Mouse (Mus musculus) T-helper 1 cell (primary cell): ENCODE data around the gene St3gal4.

Experiments used
- in situ Hi-C: fragments of 300-600 bp; cut with MboI, MseI; formaldehyde crosslinking; loops from one replicate; pipeline ENCODE4 v1.15.1; 2025; ENCODE audit warnings: high pct_unique_total_duplicates

Gene St3gal4

DNA sequence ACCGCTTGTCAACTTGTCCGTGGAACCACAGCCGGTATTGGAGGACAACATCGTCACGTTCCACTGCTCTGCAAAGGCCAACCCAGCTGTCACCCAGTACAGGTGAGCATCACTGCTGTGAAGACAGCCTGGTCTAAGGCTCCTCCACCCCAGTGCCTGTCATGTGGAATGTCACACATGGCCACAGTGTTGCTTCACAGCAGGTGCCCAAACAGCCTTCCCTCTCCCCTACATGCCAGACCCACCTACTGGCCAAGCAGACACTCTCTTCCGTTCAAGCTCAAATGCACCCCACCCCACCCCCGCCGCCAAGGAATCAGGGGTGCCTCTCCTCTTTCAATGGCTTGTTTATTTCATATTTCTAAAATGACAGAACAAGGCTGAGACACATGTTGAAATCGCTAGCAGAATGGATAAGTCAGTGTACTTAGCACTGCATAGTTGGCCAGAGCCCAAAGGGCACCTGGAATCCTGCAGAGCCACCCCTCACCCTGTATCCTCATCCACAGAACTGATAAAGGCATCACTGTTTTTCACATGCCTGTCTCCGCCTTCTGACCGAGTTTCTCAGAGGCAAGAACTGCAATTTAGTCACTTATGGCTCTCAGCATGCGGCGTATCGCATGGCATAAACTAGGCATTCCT lies 111.2 kb downstream of the St3gal4 start:
- in situ Hi-C loops = no loop called here

- in situ Hi-C loops = no loop called here
These were observed 115.0 kb downstream of the St3gal4 start for GRCm38 (mm10) chr9:35004113-35004512.

DNA sequence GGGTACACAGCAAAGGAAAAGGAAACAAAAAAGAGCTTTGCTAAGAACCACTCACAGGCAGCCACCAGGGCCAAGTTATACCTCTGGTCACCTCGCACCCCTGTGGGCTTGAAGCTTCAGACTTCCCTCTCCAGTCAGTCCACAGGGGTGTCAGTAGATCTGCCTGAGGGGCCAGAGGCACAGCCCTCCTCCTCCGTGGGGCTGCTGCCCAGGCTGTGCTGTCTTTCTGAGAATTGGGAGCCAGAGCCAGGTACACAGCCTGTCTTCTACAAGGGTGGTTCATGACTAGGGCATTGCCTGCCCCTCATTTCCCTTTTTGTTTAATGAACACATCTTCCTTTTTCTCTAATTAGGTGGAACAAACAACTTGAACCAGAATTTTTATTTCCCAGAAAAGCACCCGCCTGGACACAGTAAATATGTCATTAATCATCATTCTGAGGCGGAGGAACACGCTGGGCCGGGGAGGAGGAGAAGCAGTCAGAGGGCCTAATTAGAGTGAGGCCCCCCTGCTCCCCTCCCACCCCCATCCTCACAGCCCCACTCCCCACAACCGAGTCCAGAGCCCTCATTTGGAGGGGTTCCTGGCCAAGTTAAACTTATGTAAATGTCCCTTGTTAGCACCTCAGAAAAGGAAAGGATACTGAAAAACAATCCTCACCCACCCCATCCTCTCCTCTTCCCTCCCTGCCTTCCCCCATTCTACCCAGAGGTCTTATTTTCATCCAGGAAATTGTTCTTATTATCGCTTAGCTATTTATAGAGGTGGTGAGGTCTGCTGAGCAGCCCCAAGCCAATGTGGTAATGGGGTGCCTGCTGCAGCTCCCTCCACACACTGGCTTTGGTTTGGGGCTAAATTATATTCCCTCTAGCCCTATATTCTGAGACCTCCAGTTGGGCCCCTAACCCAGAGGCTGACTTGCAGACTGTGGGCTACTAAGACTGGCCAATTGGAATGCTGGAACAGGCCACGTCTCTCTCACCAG lies 120.9 kb downstream of the St3gal4 start:
- in situ Hi-C loops = loop anchor here (10.0 kb wide), 1 partner anchor 237 kb away; no protein-coding TSS in a partner anchor
